Mouse (Mus musculus) lung, embryonic 16.5 days (tissue): ENCODE results near the gene Rabgap1l. TPM values are rescaled to one million over a fixed set of nuclear protein-coding genes. Genes with fewer than 3 reads are reported as not detected.
"Not testable (repeated sequence)": the region's sequence is repeated elsewhere in the genome, so short reads cannot be mapped to it uniquely, and the experiment has no call there.

Experiments used
- ATAC-seq: fragments of 200-750 bp; cut with Nextera tagmentation; 2 replicates; pipeline ENCODE4 v1.8.0; 2017; ENCODE audit warnings: low read depth, mild to moderate bottlenecking, moderate library complexity
- H3K27ac ChIP-seq: fragments of 300-500 bp; sonication (generic); 2 replicates; pipeline ENCODE4 v1.5.1; 2014; ENCODE audit warnings: mild to moderate bottlenecking, control low read depth, low read length
- H3K27me3 ChIP-seq: fragments of 300-500 bp; sonication (generic); 2 replicates; pipeline ENCODE4 v1.6.1; 2014; ENCODE audit warnings: low read depth, low read length, mixed read lengths; ENCODE audit not compliant: control insufficient read depth, insufficient read depth
- H3K36me3 ChIP-seq: fragments of 300-500 bp; sonication (generic); 2 replicates; pipeline ENCODE4 v1.6.1; 2014; ENCODE audit warnings: low read length; ENCODE audit not compliant: control insufficient read depth, insufficient read depth
- H3K4me1 ChIP-seq: fragments of 300-500 bp; sonication (generic); replicated peaks from 2 replicates; pipeline ENCODE4 v1.6.1; 2014; ENCODE audit warnings: low read length, mixed read lengths; ENCODE audit not compliant: control insufficient read depth, insufficient read depth
- H3K4me2 ChIP-seq: fragments of 300-500 bp; sonication (generic); 2 replicates; pipeline ENCODE4 v1.6.1; 2014; ENCODE audit warnings: low read depth, low read length, control low read depth
- H3K4me3 ChIP-seq: fragments of 300-500 bp; sonication (generic); 2 replicates; pipeline ENCODE4 v1.5.1; 2014; ENCODE audit warnings: mild to moderate bottlenecking, low read length, control low read depth
- H3K9ac ChIP-seq: fragments of 300-500 bp; sonication (generic); 2 replicates; pipeline ENCODE4 v1.6.1; 2014; ENCODE audit warnings: low read length, control low read depth
- H3K9me3 ChIP-seq: fragments of 300-500 bp; sonication (generic); 2 replicates; pipeline ENCODE4 v1.6.1; 2016; ENCODE audit warnings: low read length; ENCODE audit not compliant: control insufficient read depth
- WGBS: fragments of 180-500 bp; shearing (Covaris S2); extraction: QIAGEN DNeasy Blood & Tissue Kit; methylation state at CpG from one replicate; pipeline ENCODE4 v1.1.7; 2014; 5-methylcytosine and 5-hydroxymethylcytosine counted together
- polyA plus RNA-seq: library from polyadenylated mRNA; unstranded; fragments of >200 nt; fragmentation: Nextera tagmentation; extraction: Ambion mirVana; gene quantifications from 2 replicates; pipeline ENCODE4 v1.2.1, GENCODE M21; 2015

Rabgap1l gene
- polyA plus RNA-seq, 1 experiment from 2014 or later = 28.2 TPM

GRCm38 (mm10) chr1:160448681-160449080 lies 344.3 kb downstream of the Rabgap1l start:
- no peak for ATAC-seq
- H3K4me2 ChIP-seq = no peak overlapping the region
- H3K27me3 ChIP-seq = no peaks in the 10 kb centered on the region
- no peaks in the 10 kb centered on the region for H3K9me3 ChIP-seq
- H3K4me1 ChIP-seq = no peaks in the 10 kb centered on the region
- H3K36me3 ChIP-seq = no peaks in the 10 kb centered on the region
- H3K9ac ChIP-seq = no peak overlapping the region
- H3K4me3 ChIP-seq = no peak overlapping the region
- no peak overlapping the region for H3K27ac ChIP-seq
- WGBS = 48% methylated on average over 2 of the region's 2 CpGs

DNA sequence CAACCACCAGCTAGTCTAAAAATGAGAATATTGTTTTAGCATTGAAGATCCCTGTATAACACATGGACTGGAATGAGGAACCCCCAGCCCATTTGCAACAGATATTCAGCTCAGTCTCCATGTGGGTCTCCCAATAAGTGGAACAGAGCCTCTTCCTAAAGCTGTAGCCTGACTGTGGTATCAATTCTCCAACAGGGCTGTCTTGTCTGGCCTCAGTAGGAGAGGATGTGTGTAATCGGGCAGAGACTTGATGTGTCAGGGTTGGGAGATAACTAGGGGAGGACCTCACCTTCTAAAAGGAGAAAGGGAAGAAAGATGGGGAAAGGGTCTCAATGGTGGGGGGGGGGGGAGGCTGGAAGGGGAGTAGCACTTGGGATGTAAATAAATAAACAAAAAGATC lies 346.2 kb downstream of the Rabgap1l start:
- Histone ChIP-seq H3K4me3 (no peak overlapping the region), H3K4me1 (no peaks in the 10 kb centered on the region), H3K36me3 (no peaks in the 10 kb centered on the region), H3K9ac (no peak overlapping the region), H3K4me2 (no peak overlapping the region), H3K9me3 (no peaks in the 10 kb centered on the region), H3K27me3 (no peaks in the 10 kb centered on the region), H3K27ac (no peak overlapping the region)
- WGBS = 77% methylated on average over 1 of the region's 1 CpGs
- no peak for ATAC-seq

DNA sequence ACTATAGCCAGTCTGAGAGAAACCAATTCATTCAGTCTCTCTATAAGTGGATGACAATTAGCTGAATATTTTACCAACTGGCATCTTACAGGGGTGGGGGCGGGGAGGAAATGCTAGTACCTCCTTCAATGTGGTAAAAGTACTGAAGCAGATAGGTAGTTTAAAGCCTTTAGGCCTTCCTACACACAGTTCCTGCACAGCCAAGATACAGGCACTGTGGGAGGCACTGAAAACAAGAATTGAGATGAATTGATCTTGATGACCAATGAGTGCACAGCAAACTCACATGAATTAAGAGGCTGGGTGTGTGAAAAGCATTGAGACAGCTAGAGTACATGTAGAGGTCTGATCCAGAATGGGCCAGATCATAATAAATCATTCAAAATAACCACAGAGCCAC lies 349.5 kb downstream of the Rabgap1l start:
- WGBS = 76% methylated on average over 1 of the region's 1 CpGs
- no peak overlapping the region for H3K27ac ChIP-seq

DNA sequence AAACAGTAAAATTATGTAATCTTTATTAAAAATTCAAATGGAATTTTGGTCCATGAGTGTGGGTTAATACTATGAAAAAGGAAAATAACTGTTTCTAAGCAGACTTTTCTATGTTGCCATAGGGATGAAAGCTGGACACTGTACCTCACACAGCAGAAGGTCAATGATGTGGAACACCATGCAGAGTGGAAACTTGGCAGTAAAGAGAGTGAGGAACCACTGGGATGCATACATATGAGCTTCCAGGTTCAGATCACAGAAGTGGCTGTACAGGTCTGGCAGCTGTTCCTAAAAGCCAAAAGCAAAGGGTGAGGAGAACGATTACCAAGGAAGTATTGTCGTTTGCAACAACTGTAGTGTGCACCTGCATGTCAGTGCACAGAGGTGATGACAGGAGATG lies 351.3 kb downstream of the Rabgap1l start:
- Histone ChIP-seq H3K27me3 (no peaks in the 10 kb centered on the region), H3K4me1 (no peaks in the 10 kb centered on the region), H3K9ac (no peak overlapping the region), H3K36me3 (no peaks in the 10 kb centered on the region), H3K4me2 (no peak overlapping the region), H3K9me3 (no peaks in the 10 kb centered on the region), H3K27ac (no peak overlapping the region), H3K4me3 (no peak overlapping the region)
- WGBS = 52% methylated on average over 2 of the region's 2 CpGs
- ATAC-seq = no peak

More for the DNA sequence above, 349.5 kb downstream of the Rabgap1l start:
- ATAC-seq = no peak
- Histone ChIP-seq H3K4me1 (no peaks in the 10 kb centered on the region), H3K27me3 (no peaks in the 10 kb centered on the region), H3K4me2 (no peak overlapping the region), H3K9ac (no peak overlapping the region), H3K9me3 (no peaks in the 10 kb centered on the region), H3K4me3 (no peak overlapping the region), H3K36me3 (no peaks in the 10 kb centered on the region)

DNA sequence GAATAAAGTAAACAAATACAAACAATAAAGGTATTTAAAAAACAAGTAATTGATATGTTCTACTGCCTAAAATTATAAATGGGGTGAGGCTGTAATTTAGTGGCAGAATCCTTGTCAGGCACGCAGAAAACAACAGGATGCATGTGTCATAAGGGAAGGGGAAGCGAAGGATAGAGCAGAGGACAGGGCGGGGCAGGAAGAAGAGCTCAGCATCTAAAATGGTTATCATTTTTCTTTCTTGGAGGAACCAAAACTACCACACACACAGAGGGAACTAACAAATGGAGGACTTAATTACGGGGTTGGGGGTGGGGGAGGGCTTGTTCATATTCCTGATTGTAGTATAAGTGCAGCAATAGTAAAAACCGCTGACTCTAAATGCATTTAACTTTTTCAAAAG lies 351.9 kb downstream of the Rabgap1l start:
- Histone ChIP-seq H3K4me1 (no peaks in the 10 kb centered on the region), H3K4me2 (no peak overlapping the region), H3K9ac (no peak overlapping the region), H3K27me3 (no peaks in the 10 kb centered on the region), H3K9me3 (no peaks in the 10 kb centered on the region), H3K4me3 (no peak overlapping the region), H3K27ac (no peak overlapping the region), H3K36me3 (no peaks in the 10 kb centered on the region)
- WGBS = 67% methylated on average over 5 of the region's 5 CpGs
- ATAC-seq = no peak

DNA sequence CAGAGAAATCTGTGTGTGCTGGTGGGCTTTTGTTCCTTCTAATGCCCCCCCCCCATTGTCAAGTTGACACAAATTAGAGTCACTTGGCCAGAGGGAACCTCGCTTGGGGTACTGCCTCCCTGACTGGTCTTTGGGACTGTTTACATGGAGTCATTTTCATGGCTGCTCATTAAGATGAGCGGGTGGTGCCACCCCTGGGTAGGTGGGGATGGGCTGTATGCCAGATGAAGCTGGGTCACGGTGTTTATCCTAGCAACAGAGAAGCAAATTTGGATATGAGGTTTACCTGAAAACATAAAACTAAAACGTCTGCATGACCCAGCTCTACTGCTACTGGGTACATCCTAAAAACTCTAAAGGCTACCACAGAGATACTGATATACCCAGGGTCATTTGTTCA lies 354.2 kb downstream of the Rabgap1l start:
- ATAC-seq = no peak
- Histone ChIP-seq H3K4me3 (no peak overlapping the region), H3K36me3 (no peaks in the 10 kb centered on the region), H3K9me3 (no peaks in the 10 kb centered on the region), H3K4me2 (no peak overlapping the region), H3K9ac (no peak overlapping the region), H3K27ac (no peak overlapping the region), H3K4me1 (no peaks in the 10 kb centered on the region), H3K27me3 (no peaks in the 10 kb centered on the region)
- WGBS = 60% methylated on average over 4 of the region's 4 CpGs

- 74% methylated on average over 5 of the region's 5 CpGs for WGBS
Measured at GRCm38 (mm10) chr1:160417196-160417854, 375.7 kb downstream of the Rabgap1l start.

DNA sequence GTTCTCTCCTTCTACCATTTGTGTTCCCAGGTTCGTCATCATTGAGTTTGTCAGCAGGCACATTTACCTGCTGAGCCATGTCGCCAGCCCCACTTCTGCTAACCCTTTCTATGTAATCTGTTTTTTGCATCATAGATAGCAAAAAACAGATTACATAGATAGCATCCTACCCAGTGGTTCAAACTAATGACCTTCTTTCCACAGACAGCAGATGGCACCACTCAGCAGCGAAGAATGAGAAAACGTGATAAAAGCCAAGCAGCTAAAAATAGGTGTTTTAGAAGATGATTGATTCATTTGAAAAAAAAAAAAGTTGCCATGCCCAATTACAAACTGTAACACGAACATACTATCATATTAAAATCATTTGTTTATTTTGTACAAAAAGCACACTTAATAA lies 382.2 kb downstream of the Rabgap1l start:
- H3K27me3 ChIP-seq = no peaks in the 10 kb centered on the region
- WGBS = 37% methylated on average over 5 of the region's 5 CpGs
- ATAC-seq = no peak
- no peak overlapping the region for H3K9ac ChIP-seq
- H3K4me1 ChIP-seq = no peaks in the 10 kb centered on the region
- H3K4me3 ChIP-seq = no peak overlapping the region
- H3K4me2 ChIP-seq = no peak overlapping the region
- H3K36me3 ChIP-seq = no peaks in the 10 kb centered on the region
- no peaks in the 10 kb centered on the region for H3K9me3 ChIP-seq
- H3K27ac ChIP-seq = no peak overlapping the region

More at GRCm38 (mm10) chr1:160417196-160417854, 375.7 kb downstream of the Rabgap1l start:
- H3K36me3 ChIP-seq = no peaks in the 10 kb centered on the region
- H3K4me2 ChIP-seq = no peak overlapping the region
- no peak for ATAC-seq
- no peaks in the 10 kb centered on the region for H3K4me1 ChIP-seq
- no peak overlapping the region for H3K9ac ChIP-seq
- no peaks in the 10 kb centered on the region for H3K27me3 ChIP-seq
- H3K4me3 ChIP-seq = no peak overlapping the region
- no peaks in the 10 kb centered on the region for H3K9me3 ChIP-seq
- no peak overlapping the region for H3K27ac ChIP-seq

DNA sequence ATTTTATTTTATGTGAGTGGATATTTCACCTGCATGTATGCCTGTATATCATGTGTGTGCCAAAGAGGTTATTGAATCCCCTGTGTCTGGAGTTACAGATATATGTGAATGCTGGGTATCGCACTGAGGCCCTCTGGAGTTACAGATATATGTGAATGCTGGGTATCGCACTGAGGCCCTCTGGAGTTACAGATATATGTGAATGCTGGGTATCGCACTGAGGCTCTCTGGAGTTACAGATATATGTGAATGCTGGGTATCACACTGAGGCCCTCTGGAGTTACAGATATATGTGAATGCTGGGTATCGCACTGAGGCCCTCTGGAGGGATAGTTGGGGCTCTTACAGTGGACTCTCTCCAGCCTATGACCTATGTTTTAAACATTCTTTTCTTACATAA lies 383.3 kb downstream of the Rabgap1l start:
- WGBS = 94% methylated on average over 4 of the region's 4 CpGs
- not testable (repeated sequence) for H3K27me3 ChIP-seq, H3K36me3 ChIP-seq

GRCm38 (mm10) chr1:160409123-160409522 lies 383.9 kb downstream of the Rabgap1l start:
- Histone ChIP-seq H3K4me3 (no peak overlapping the region), H3K4me2 (no peak overlapping the region), H3K36me3 (no peaks in the 10 kb centered on the region), H3K27me3 (no peaks in the 10 kb centered on the region), H3K9me3 (no peaks in the 10 kb centered on the region), H3K9ac (no peak overlapping the region), H3K27ac (no peak overlapping the region), H3K4me1 (no peaks in the 10 kb centered on the region)
- 55% methylated on average over 1 of the region's 1 CpGs for WGBS
- no peak for ATAC-seq

More for the DNA sequence above, 383.3 kb downstream of the Rabgap1l start:
- H3K4me2 ChIP-seq, H3K27ac ChIP-seq, H3K9ac ChIP-seq, H3K4me1 ChIP-seq, H3K9me3 ChIP-seq, ATAC-seq, H3K4me3 ChIP-seq: not testable (repeated sequence)
